Mouse (Mus musculus) heart, postnatal 0 days (tissue): ENCODE results near the gene Rmi2. TPM values are rescaled to one million over a fixed set of nuclear protein-coding genes. Genes with fewer than 3 reads are reported as not detected.
"Not testable (repeated sequence)": the region's sequence is repeated elsewhere in the genome, so short reads cannot be mapped to it uniquely, and the experiment has no call there.

Source experiments
- ATAC-seq: fragments of 200-750 bp; cut with Nextera tagmentation; 2 replicates; pipeline ENCODE4 v1.8.0; 2017; ENCODE audit warnings: low read depth, moderate number of reproducible peaks, moderate library complexity; ENCODE audit not compliant: insufficient read depth
- DNase-seq: peaks from one replicate; pipeline ENCODE4 v3.0.0-alpha.2; 2016; ENCODE audit warnings: low spot score
- H3K27ac ChIP-seq: fragments of 300-500 bp; sonication (generic); 2 replicates; pipeline ENCODE4 v1.5.1; 2014; ENCODE audit warnings: low read depth, mild to moderate bottlenecking
- H3K27me3 ChIP-seq: fragments of 300-500 bp; sonication (generic); 2 replicates; pipeline ENCODE4 v1.6.1; 2014; ENCODE audit warnings: low read length, mixed read lengths; ENCODE audit not compliant: control insufficient read depth, insufficient read depth
- H3K36me3 ChIP-seq: fragments of 300-500 bp; sonication (generic); replicated peaks from 2 replicates; pipeline ENCODE4 v1.6.1; 2014; ENCODE audit warnings: low read length, mixed read lengths; ENCODE audit not compliant: control insufficient read depth, insufficient read depth
- H3K4me1 ChIP-seq: fragments of 300-500 bp; sonication (generic); 2 replicates; pipeline ENCODE4 v1.6.1; 2014; ENCODE audit warnings: antibody characterized with exemption; ENCODE audit not compliant: control insufficient read depth, insufficient read depth
- H3K4me2 ChIP-seq: fragments of 300-500 bp; sonication (generic); 2 replicates; pipeline ENCODE4 v1.6.1; 2014; ENCODE audit warnings: low read depth, mild to moderate bottlenecking, low read length, moderate library complexity
- H3K4me3 ChIP-seq: fragments of 300-500 bp; sonication (generic); 2 replicates; pipeline ENCODE4 v1.5.1; 2014; ENCODE audit warnings: low read depth, low read length
- H3K9ac ChIP-seq: fragments of 300-500 bp; sonication (generic); replicated peaks from 2 replicates; pipeline ENCODE4 v1.6.1; 2014; ENCODE audit warnings: low read depth, low read length, mixed read lengths
- H3K9me3 ChIP-seq: fragments of 300-500 bp; sonication (generic); replicated peaks from 2 replicates; pipeline ENCODE4 v1.6.1; 2016; ENCODE audit warnings: low read length; ENCODE audit not compliant: control insufficient read depth
- CTCF ChIP-seq: IDR thresholded peaks from 2 replicates; pipeline ENCODE4 v1.5.1; 2016; ENCODE audit warnings: antibody characterized with exemption, control low read depth, low read depth
- EP300 ChIP-seq: IDR thresholded peaks from 2 replicates; pipeline ENCODE4 v1.6.1; 2016; ENCODE audit warnings: antibody characterized with exemption, low read depth
- WGBS: fragments of 180-500 bp; shearing (Covaris S2); extraction: QIAGEN DNeasy Blood & Tissue Kit; methylation state at CpG from one replicate; pipeline ENCODE4 v1.1.7; 2014; 5-methylcytosine and 5-hydroxymethylcytosine counted together
- polyA plus RNA-seq: library from polyadenylated mRNA; unstranded; fragments of >200 nt; fragmentation: Nextera tagmentation; extraction: Ambion mirVana; gene quantifications from 2 replicates; pipeline ENCODE4 v1.2.1, GENCODE M21; 2015
- total RNA-seq: library from RNA; depleted of rRNA; stranded (reverse); fragments of >200 nt; gene quantifications from 2 replicates; pipeline ENCODE4 v1.2.3, GENCODE M21; 2014; ENCODE audit warnings: low replicate concordance

Gene Rmi2
- total and polyA plus RNA-seq, 2 experiments from 2014 or later: 0.83 to 1.6 TPM

- H3K4me2 ChIP-seq: no peak overlapping the region
- peaks cover 16% of the 10 kb centered on the region for H3K4me1 ChIP-seq
- H3K4me3 ChIP-seq: no peak overlapping the region
- no peak for DNase-seq
- H3K27me3 ChIP-seq: no peaks in the 10 kb centered on the region
- H3K27ac ChIP-seq: no peak overlapping the region
- no peak overlapping the region for H3K9ac ChIP-seq
- WGBS: 57% methylated on average over 12 of the region's 12 CpGs
- no peak for ATAC-seq
- TF ChIP-seq CTCF (no peak), EP300 (no peak)
- no peaks in the 10 kb centered on the region for H3K9me3 ChIP-seq
- no peaks in the 10 kb centered on the region for H3K36me3 ChIP-seq
Observed at GRCm38 (mm10) chr16:10849965-10850861, 15.4 kb downstream of the Rmi2 start.

GRCm38 (mm10) chr16:10850905-10851304 is 16.0 kb downstream of the Rmi2 start:
- Histone ChIP-seq H3K36me3 (no peaks in the 10 kb centered on the region), H3K27ac (no peak overlapping the region), H3K4me2 (no peak overlapping the region), H3K4me1 (peaks cover 15% of the 10 kb centered on the region), H3K9ac (no peak overlapping the region), H3K9me3 (no peaks in the 10 kb centered on the region), H3K4me3 (no peak overlapping the region), H3K27me3 (no peaks in the 10 kb centered on the region)
- WGBS: 80% methylated on average over 4 of the region's 4 CpGs
- no peak for DNase-seq
- no peak for ATAC-seq
- TF ChIP-seq CTCF (no peak), EP300 (no peak)

GRCm38 (mm10) chr16:10852216-10852615 is 17.4 kb downstream of the Rmi2 start:
- H3K4me1 ChIP-seq: peaks cover 13% of the 10 kb centered on the region; the same call in 1 of the 2 replicates
- 91% methylated on average over 10 of the region's 10 CpGs for WGBS
- not testable (repeated sequence) for H3K27me3 ChIP-seq, H3K9me3 ChIP-seq, H3K27ac ChIP-seq, H3K36me3 ChIP-seq, H3K9ac ChIP-seq, DNase-seq, H3K4me3 ChIP-seq, H3K4me2 ChIP-seq, ATAC-seq

GRCm38 (mm10) chr16:10859726-10860245 is 24.9 kb downstream of the Rmi2 start:
- DNase-seq: no peak
- Histone ChIP-seq H3K9me3 (no peaks in the 10 kb centered on the region), H3K9ac (no peak overlapping the region), H3K27ac (no peak overlapping the region), H3K27me3 (no peaks in the 10 kb centered on the region), H3K4me3 (no peak overlapping the region), H3K4me2 (no peak overlapping the region), H3K4me1 (no peaks in the 10 kb centered on the region), H3K36me3 (no peaks in the 10 kb centered on the region)
- TF ChIP-seq EP300 (no peak), CTCF (no peak)
- 84% methylated on average over 7 of the region's 7 CpGs for WGBS
- ATAC-seq: no peak

- Histone ChIP-seq H3K4me2 (no peak overlapping the region), H3K4me3 (no peak overlapping the region), H3K9me3 (no peaks in the 10 kb centered on the region), H3K27ac (no peak overlapping the region), H3K4me1 (no peaks in the 10 kb centered on the region), H3K9ac (no peak overlapping the region), H3K36me3 (no peaks in the 10 kb centered on the region), H3K27me3 (no peaks in the 10 kb centered on the region)
- ATAC-seq (no peak), DNase-seq (no peak)
- WGBS: 56% methylated on average over 3 of the region's 3 CpGs
- TF ChIP-seq CTCF: no peak
- no peak for TF ChIP-seq EP300
Observed at GRCm38 (mm10) chr16:10861408-10861807, 26.5 kb downstream of the Rmi2 start.
